Mouse (Mus musculus) cerebellum, adult 18-20 months (tissue): ENCODE data around the gene Ffar4.

ENCODE experiments used
- DNase-seq, 2 experiments: peaks; one replicate each; pipeline ENCODE4 v3.0.0; 2021

Gene Ffar4

GRCm38 (mm10) chr19:38107871-38108270 is 11.0 kb downstream of the Ffar4 start:
- no peak for DNase-seq

- DNase-seq, result no peak
These were observed 12.8 kb downstream of the Ffar4 start for GRCm38 (mm10) chr19:38109506-38110242.

- DNase-seq, result no peak
These were observed 14.2 kb downstream of the Ffar4 start for GRCm38 (mm10) chr19:38111056-38111455.

GRCm38 (mm10) chr19:38112575-38112974 is 15.7 kb downstream of the Ffar4 start:
- no peak for DNase-seq

GRCm38 (mm10) chr19:38114834-38115491 is 18.1 kb downstream of the Ffar4 start:
- DNase-seq, result no peak

- DNase-seq, result no peak
These were observed 23.4 kb downstream of the Ffar4 start for GRCm38 (mm10) chr19:38120123-38120760.

- no peak for DNase-seq
These were observed 27.1 kb downstream of the Ffar4 start for GRCm38 (mm10) chr19:38123921-38124320.

- DNase-seq, result peak in 1 of 2 experiments; percentile 4
These were observed 27.7 kb downstream of the Ffar4 start for GRCm38 (mm10) chr19:38124401-38125218.

GRCm38 (mm10) chr19:38125219-38125610 is 28.3 kb downstream of the Ffar4 start, which contains the start of gene Rbp4:
TSS of gene Rbp4 (minus strand) at chr19:38125281.
- DNase-seq, result no peak

- no peak for DNase-seq
These were observed 29.8 kb downstream of the Ffar4 start for GRCm38 (mm10) chr19:38126656-38127055.

GRCm38 (mm10) chr19:38132481-38132880 is 35.6 kb downstream of the Ffar4 start, which contains the start of gene Pde6c:
TSS of gene Pde6c (plus strand) at chr19:38132781.
- DNase-seq, result no peak

GRCm38 (mm10) chr19:38133986-38134385 is 37.1 kb downstream of the Ffar4 start:
- DNase-seq, result no peak

- DNase-seq, result no peak
These were observed 37.9 kb downstream of the Ffar4 start for GRCm38 (mm10) chr19:38134806-38135205.

GRCm38 (mm10) chr19:38143540-38144271 is 46.8 kb downstream of the Ffar4 start:
- DNase-seq, result no peak

GRCm38 (mm10) chr19:38156243-38156642 is 59.4 kb downstream of the Ffar4 start:
- DNase-seq, result no peak

- no peak for DNase-seq
These were observed 64.9 kb downstream of the Ffar4 start for GRCm38 (mm10) chr19:38161648-38162354.
